Mouse (Mus musculus) bone marrow macrophage, adult 2 months (primary cell): ENCODE data around the gene Rnf38.

ENCODE experiments used
- CTCF ChIP-seq: IDR thresholded peaks from 2 replicates; pipeline ENCODE4 v1.5.1; 2012; ENCODE audit warnings: low read depth, mild to moderate bottlenecking, low read length, moderate library complexity
- POLR2A ChIP-seq: IDR thresholded peaks from 2 replicates; pipeline ENCODE4 v1.6.1; 2012; ENCODE audit warnings: mild to moderate bottlenecking, low read depth, low read length, borderline replicate concordance

DNA sequence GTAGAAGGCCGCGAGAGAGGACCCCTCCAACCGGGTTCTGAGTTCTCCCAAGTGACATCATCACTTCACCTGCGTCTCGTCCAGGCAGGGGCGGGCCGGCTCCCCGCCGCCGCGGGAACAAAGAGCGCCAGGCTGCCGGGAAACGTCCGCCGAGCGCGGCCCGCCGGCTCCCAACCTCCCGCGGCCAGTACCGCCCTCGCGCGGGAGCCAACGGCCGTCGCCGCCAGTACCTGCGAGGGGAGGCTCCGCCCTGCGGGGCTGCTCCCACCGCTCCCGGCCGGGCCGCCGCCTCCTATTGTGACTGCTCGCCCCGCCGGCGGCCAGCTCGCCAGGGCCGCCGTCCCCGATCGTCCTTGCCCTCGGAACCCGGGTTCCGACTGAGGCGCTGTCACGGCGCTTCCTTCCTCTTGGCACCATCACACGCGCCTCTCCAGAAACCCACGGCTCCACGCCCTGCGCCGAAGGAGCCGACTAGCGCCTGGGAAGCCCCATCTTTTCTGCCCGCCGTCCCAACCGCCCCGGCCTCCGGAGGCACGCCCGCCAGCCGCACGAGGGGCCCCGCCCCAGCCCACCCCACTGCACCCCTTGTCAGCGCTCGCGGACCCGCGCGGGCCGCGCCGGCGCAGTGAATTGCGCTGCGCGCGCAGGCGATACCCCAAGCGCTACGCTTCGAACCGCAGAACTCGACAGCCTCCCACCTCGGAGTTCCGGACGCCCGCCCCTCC is 66.0 kb downstream of the Rnf38 start:
- TF ChIP-seq POLR2A = no peak
- no peak for TF ChIP-seq CTCF
